Mouse (Mus musculus) embryonic fibroblast, embryonic 13.5 days (primary cell): ENCODE data around the gene Foxp1.

Experiments used
- CTCF ChIP-seq: IDR thresholded peaks from 2 replicates; pipeline ENCODE4 v1.5.1; 2011; ENCODE audit warnings: mild to moderate bottlenecking, control low read depth, low read length, moderate library complexity, borderline replicate concordance; ENCODE audit not compliant: insufficient read depth
- POLR2A ChIP-seq: IDR thresholded peaks from 2 replicates; pipeline ENCODE4 v1.6.1; 2011; ENCODE audit warnings: low read depth, mild to moderate bottlenecking, control low read depth, low read length, moderate library complexity

- no peak for TF ChIP-seq CTCF
- TF ChIP-seq POLR2A: no peak
Measured at GRCm38 (mm10) chr6:99100331-99100730, 422.2 kb downstream of the Foxp1 start.
